Mouse (Mus musculus) layer of hippocampus, postnatal 25 days (tissue): ENCODE data around the gene Tmem116. TPM values are rescaled to one million over a fixed set of nuclear protein-coding genes. Genes with fewer than 3 reads are reported as not detected.
A peak's percentile ranks its signal among the peaks of the same experiment; 100 is the strongest.

Source experiments
- DNase-seq, 2 experiments: peaks; one replicate each; pipeline ENCODE4 v3.0.0; 2022; ENCODE audit warnings: mixed read lengths in 2 of 2, low spot score in 1 of 2; ENCODE audit errors: extremely low spot score in 1 of 2
- total RNA-seq, 2 experiments: library from RNA; stranded (reverse); gene quantifications; 2 replicates each; pipeline ENCODE4 v1.2.3; 2021

The Tmem116 gene
- total RNA-seq, 2 experiments from 2014 or later = 6.6 to 9.3 TPM

DNA sequence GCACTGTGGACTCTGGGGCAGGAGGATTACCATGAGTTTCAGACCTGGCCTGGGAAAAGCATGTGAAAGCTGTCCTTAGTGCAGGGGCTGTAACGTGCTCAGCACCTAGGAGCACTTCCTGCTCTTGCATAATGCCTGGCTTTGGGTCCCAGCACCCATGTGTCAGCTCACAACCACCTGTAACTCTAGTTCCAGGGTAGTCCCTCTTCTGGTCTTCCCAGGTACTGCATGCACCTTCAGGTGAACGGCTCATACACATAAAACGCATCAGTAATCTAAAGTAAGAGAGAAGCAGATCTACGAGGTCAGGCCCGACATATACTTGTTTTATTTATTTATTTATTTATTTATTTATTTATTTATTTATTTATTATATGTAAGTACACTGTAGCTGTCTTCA, 82.8 kb downstream of the Tmem116 start:
- DNase-seq = peak in 1 of 2 experiments; percentile 19

DNA sequence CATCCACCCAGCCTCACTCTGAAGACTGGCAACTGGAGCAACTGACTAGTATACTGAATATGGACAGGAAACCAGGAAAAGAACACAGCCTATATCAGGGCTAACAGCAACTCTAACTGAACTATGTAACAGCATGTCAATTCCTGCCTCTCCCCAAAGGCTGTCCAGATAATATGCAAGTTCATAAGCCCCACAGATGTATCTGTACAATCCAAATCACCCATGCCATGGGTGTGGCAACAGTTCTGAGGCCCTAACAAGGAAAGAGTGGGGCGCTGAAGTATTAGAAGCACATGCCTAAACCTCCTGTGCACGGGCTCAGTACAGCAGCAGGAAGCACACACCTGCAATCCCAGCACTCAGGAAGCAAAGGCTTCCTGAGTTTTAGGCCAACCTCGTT, 83.4 kb downstream of the Tmem116 start:
- DNase-seq = no peak

DNA sequence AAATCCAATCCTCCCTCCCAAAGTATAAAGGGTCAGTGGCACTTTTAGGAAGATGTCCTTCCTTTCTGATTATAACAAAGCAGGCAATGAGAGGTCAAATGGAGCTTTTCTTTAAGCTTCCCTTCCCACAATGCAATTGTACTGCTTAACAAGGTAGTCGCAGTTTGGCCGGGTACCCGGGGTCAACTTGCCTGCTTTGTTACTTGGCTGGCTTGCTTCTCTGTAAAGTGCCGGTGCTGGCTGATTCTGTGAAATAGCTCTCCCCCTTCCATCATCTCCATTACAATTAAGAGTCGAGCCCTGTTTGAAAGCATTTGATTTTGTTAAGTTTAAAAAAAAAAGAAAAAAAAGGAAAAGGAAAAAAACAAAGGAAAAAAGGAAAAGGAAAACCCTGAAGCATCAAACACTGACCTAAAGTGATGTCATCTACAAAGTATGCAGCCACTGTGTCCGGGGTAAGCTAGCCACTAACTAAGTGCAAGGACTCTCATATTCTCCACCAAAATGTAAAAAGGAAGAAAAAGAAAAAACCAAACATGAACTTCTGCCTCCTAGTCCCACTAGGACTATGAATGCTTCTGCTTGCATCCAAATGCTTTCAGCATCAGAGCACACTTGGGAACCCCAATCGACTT, 85.3 kb downstream of the Tmem116 start:
- DNase-seq = no peak

DNA sequence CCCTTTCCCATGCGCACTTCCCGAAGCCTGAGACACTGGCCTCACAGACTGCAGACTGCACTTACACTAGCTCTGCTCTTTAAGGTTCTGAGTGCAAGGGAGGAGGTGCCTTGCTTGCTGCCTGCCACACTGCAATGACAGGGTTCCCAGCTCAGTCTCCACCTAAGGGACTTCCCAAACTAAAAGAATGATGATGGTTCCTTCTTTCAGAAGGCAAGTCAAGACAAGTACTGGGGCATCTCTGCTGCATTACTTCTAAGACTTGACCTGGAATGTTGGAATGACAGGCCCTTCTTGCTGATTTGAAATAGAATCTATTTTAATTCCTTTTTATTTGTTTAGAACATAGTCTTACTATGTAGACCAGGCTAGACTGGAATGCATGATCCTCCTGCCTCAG, 85.9 kb downstream of the Tmem116 start:
- DNase-seq = no peak

DNA sequence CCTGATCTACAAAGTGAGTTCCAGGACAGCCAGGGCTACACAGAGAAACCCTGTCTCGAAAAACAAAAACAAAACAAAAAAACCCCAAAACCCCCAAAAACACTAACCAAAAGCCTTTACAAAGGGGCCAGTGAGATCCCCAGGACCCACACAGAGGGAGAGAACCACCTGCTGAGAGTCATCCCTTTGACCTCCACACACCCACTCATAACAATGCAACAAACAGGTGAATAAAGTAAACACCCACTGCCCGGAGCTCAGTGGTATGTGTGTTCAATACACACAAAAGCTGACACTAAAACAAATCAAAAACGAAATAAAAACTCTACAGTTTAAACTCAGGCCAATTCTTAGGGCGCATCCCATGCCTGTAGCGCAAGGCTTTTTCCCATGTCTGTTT, 88.4 kb downstream of the Tmem116 start:
- no peak for DNase-seq

DNA sequence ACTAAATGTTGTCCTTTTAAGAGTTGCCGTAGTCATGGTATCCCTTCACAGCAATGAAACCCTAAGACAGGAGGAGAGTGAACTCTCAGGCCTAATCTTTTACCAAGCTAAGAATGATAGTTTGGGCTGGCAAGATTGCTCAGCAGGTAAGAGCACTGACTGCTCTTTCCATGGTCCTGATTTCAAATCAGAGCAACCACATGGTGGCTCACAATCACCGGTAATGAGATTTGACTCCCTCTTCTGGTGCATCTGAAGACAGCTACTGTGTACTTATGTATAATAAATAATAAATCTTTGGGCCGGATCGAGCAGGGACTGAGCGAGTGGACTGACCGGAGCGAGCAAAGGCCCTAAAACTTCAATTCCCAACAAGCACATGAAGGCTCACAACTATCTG, 89.5 kb downstream of the Tmem116 start:
- DNase-seq = no peak

DNA sequence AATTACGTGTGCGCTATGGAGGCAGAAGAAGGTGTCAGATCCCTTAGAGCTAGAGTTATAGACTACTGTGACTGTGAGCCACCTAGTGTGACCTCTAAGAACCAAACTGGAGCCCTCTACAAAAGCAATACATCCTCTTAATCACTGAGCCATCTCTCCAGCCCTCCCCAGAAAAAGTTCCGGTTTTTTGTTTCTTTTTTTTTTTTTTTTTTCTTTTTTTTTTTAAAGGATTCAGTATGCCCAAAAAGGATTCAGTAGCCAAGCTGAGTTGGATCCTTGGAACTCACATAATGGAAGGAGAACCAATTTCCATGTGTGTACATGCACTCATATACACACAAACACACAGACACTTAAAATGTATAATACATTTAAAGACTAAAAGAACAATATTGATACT, 91.7 kb downstream of the Tmem116 start:
- no peak for DNase-seq

DNA sequence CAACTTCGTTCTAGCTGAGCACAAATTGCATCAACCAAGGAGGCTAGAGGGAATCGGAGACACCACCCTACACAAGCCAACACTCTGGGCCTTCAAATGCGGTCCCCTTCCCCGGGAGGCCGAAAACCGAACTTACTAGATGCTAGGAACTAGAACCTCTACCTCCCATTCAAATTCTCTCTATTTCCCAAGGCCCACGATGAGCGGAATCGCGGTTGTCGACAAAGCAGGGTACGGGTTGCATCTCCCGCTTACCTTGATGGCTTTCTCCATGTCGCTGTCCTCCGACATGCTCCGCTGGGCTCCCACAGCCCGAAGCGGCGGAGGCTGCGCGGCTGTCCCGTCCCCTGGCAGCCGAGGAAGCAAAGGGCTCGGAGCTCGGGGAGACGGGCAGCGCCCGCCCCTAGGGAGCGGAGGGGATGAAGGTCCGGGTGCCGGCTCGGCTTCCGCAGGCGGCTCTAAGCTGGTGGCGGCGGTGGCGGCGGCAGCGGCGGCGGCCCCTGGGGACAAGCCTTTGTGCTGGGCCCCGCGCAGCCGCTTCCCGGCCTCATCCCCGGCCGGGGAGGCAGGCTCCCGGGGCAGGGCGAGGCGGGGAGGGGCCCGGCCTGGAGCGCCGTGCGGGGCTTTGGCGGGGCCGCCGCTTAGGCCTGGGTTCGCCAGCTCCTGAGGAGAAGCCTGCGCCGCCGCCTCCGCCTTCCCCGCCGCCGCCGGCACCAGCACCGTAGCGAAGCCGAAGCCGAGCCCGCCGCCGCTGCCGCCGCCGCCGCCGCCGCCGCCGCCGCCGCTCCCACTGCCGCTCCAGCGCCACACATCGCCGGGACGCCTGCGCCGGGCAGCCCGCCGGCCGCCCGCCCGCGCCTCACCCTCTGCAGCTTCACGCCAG, 93.5 kb downstream of the Tmem116 start, which contains the start of the genes Adam1a and Gm42878:
Gene Adam1a, minus strand, starts transcription at position 573 of the 883 bp plus-strand sequence.
Gene Gm42878, minus strand, starts transcription at position 573 of the 883 bp plus-strand sequence.
- DNase-seq = peak; percentile 10 to 19

DNA sequence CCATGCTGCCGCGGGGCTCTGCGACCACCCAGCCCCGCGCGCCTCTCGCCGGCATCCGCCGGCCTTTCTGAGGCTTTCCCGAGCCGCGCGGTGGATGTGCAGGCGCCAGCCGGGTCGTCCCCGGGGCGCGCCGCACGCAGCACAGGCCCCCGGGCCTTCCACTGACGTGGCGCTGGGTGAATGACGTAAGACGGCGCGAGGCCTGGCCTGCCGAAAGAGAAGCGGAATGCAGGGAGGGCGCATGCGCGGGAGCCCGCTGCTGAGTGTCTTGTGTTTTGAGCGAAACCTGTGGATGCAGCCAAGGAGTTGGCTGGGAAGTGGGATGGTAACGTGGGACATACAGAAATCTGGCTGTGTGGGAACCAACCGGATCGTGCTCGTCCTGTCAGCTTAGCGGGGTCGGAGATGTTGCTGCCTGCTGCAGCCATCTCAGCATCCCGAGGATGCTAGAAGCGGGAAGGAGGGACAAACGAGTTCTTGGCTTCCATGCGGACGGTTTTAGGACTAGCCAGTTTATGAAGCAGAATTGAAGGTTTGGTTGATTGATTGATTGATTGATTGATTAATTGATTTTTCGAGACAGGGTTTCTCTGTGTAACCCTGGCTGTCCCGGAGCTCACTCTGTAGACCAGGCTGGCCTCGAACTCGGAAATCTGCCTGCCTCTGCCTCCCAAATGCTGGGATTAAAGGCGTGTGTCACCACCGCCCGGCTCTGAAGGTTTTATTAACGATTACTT, 94.3 kb downstream of the Tmem116 start, which contains the start of gene Mapkapk5:
Gene Mapkapk5, minus strand, starts transcription at position 113 of the 737 bp plus-strand sequence.
- DNase-seq = peak; percentile 99 to 100

DNA sequence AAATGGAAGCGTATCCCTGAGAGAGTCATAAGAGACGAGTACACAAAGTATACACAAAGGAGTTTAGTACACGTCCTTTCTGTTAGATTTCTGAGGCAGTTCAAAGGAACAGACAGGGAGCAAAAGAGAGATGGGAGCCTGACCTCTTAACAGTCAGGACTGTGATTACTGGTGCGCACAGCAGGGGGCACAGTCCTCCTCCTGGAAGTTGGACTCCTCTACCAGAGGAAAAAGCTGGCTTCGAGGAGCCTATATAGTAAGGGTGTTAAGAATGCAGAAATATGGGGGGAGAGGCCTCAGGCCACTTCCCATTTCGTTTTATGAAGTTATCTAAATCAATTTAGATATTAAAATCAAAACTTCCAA, 94.8 kb downstream of the Tmem116 start:
- DNase-seq = peak; percentile 18 to 49

DNA sequence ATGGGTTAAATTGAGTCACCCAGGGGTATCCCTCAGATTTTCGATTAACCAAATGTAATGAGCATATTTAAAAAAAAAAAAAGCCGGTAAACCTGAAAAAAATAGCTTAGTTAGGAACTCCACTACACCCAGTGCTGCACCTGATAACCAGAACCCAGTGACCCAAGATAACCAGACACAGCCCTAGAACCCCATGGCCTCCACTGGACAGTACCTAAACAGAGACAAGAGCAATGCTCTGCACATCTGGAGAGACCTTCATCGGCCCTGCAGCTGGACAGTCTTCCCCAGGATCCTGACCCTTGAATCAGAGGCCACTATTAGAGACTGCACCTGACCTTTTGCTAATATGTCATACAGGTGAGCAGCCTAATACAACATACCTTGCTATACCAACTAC, 95.4 kb downstream of the Tmem116 start:
- DNase-seq = no peak

DNA sequence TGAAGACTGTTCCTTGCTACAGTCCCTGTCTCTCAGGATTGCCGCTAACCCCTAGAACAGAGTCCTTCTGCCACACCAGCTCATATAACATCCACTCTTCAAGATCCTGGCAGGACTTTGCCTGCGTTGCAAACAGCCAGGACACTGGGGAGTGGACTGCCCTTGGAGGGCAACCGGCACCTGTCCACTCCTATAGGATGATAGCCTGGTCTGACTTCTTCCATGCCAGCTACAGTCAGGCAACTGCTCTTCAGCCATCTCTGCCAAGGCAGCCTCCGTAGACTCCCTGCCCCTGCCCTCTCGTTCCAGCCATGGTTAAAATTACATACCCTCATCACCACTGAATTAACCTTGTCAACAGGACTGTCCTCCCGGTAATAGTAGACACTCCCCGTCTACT, 97.5 kb downstream of the Tmem116 start:
- no peak for DNase-seq

DNA sequence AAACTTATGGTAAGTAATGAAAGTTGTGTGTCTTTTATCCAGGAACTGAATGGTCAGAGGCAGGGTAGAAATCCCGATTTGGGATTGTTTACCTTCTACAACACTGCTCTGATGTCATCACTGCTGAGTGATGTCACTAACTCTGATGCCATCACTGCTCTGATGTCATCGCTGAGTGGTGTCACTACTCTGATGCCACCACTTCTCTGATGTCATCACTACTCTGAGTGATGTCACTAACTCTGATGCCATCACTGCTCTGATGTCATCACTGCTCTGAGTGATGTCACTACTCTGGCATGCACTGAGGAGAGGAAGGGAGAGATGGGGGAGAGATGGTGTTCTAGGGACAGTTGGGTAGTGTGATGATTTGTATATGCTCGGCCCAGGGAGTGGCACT, 110.7 kb downstream of the Tmem116 start:
- no peak for DNase-seq

DNA sequence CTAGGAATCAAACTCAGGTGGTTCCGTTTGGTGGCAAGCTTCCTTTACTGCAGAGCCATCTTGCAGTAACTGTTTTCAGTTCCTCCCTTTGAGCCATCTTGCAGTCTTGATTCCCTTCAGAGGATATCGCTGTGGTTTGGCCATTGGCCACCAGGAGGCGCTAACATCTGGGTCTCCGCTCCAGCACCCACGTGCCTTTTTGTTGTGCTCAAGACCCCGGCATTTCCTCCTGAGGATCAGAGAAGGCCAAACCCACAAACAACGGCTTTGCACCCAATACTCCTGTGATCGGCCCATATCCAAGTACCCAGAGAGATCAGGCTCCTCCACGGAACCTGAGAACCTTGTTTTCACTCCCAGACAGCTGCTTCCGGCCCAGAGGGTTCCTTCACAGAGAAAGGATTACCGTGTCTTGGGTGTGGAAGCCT, 112.8 kb downstream of the Tmem116 start:
- DNase-seq = peak; percentile 61 to 85

DNA sequence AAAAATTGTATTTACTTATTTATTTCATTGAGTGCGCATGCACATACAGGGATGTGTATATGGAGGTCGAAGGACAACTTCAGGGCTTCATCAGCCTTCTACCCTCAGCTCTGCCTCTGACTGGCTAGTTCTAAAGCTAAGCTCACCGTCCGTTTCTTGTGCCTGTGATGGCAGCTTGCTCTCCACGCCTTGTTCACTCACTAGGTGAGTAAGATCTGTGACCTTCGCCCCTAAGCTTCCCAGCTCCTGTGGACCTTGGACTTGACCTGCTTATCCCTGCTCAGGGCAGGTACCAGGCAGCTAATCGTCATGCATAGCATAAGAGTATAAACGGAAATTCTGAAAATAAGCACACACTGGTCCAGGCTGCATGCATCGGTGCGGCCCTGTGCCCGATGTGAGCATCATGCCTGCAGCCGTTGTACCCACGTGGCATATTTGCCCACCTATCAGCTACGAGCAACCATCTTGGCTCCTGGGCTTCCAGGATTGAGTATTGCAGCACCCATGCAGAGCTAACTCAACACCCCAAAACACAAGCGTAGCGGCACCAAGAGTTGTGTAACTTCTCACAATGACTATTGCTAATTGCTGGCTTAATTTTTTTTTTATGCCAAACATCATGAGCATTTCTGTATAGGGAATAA, 114.5 kb downstream of the Tmem116 start:
- no peak for DNase-seq

DNA sequence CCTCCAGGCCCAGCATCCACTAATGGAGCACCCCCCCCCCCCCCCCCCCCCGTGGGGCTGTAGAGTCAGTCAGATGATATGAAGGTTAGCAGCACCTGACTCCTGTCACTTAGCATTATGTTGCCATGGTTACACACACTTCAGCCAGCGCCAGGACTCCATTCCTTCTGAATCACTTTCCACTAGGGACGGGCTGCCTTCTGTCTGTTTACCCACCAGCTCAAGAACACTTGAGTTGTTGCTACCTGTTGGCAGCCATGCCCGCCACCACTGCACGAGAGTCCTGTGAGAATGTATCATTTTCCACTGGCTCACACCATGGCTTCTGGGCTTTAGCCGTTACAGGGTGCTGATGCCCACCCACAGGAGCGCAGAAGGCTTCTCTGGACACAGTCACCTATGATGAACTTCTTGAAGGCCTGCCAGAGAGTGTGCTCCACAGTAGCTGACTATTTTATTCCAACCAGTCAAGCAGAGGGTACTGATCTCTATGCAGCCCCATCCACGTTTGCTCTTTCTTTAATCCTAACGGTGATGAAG, 118.3 kb downstream of the Tmem116 start:
- DNase-seq = no peak

DNA sequence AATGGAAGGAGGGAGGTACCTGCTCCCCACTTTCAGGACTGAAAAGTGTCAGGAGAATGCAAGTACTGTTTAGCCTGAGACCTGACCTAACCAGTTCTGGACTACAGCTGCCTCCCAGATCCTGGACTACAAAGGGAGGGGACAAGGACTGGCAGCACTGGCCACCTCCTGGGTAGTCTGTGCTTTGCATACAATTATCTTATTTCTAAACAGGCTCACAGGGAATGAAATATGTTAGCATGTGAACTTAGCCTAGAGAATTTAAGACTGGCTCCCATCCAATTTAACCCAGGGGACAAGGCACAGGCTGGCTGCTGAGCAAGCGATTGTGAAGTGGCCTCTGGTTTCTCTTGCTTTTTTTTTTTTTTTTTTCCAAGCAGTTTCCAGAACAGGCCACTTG, 119.1 kb downstream of the Tmem116 start:
- no peak for DNase-seq
